Mouse (Mus musculus) ES-E14 (cell line): Measurements from ENCODE around the gene Pex10.

Experiments
- CHD2 ChIP-seq: IDR thresholded peaks from 2 replicates; pipeline ENCODE4 v1.6.1; 2014; ENCODE audit warnings: mild to moderate bottlenecking, low read depth, low read length, inconsistent platforms
- MAFK ChIP-seq: IDR thresholded peaks from 2 replicates; pipeline ENCODE4 v1.6.1; 2014; ENCODE audit warnings: mild to moderate bottlenecking, low read depth, low read length, inconsistent platforms; ENCODE audit not compliant: insufficient read depth
- ZC3H11A ChIP-seq: IDR thresholded peaks from 2 replicates; pipeline ENCODE4 v1.6.1; 2012; ENCODE audit warnings: low read depth, mild to moderate bottlenecking, inconsistent platforms, low read length, borderline replicate concordance
- ZNF384 ChIP-seq: IDR thresholded peaks from 2 replicates; pipeline ENCODE4 v1.6.1; 2012; ENCODE audit warnings: low read depth, low read length, inconsistent platforms

DNA sequence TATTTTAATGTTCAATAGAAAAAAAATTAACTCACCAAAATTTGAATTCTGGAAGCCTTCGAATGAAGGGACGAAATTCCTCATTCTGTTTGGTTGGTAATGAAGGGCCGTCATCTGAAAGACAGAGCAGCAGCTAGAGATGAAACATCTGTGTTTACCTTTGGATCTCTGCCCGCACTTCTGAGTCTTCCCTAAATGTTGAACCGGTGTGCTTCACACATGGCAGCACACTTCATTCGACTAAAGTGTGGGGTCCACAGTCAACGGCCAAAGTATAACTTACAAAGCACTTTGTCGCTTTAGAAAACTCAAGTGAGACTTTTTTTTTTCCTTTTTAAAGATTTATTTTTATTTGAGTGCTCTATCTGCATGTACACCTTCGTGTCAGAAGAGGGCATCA is 9.9 kb downstream of the Pex10 start:
- TF ChIP-seq CHD2, result no peak
- TF ChIP-seq ZNF384, result no peak
- no peak for TF ChIP-seq MAFK
- no peak for TF ChIP-seq ZC3H11A
